Mouse (Mus musculus) liver, embryonic 14.5 days (tissue): ENCODE measurements around the gene Sumf1. TPM values are rescaled to one million over a fixed set of nuclear protein-coding genes. Genes with fewer than 3 reads are reported as not detected.

ENCODE experiments used
- ATAC-seq: fragments of 200-750 bp; cut with Nextera tagmentation; 2 replicates; pipeline ENCODE4 v1.8.0; 2017; ENCODE audit warnings: moderate number of reproducible peaks, mild to moderate bottlenecking, moderate library complexity; ENCODE audit not compliant: insufficient read depth
- DNase-seq, 3 experiments: peaks; one replicate each; pipeline ENCODE4 v3.0.0-alpha.2; 2012 to 2013; ENCODE audit warnings: low read depth in 3 of 3, low spot score in 3 of 3
- H3K27ac ChIP-seq: fragments of 300-500 bp; sonication (generic); 2 replicates; pipeline ENCODE4 v1.5.1; 2014; ENCODE audit warnings: moderate library complexity, mild to moderate bottlenecking, control low read depth, inconsistent platforms
- H3K27me3 ChIP-seq: fragments of 300-500 bp; sonication (generic); 2 replicates; pipeline ENCODE4 v1.6.1; 2014; ENCODE audit warnings: mild to moderate bottlenecking, low read length, moderate library complexity; ENCODE audit not compliant: control insufficient read depth, insufficient read depth
- H3K36me3 ChIP-seq: fragments of 300-500 bp; sonication (generic); replicated peaks from 2 replicates; pipeline ENCODE4 v1.6.1; 2014; ENCODE audit warnings: low read depth; ENCODE audit not compliant: control insufficient read depth, insufficient read depth
- H3K4me1 ChIP-seq, 2 experiments: fragments of 200-500 bp in 1 of 2; fragments of 300-500 bp in 1 of 2; sonication (generic) in 1 of 2; replicated peaks; 2 replicates each; pipeline ENCODE4 v1.6.1; 2012 to 2014; ENCODE audit warnings: antibody characterized with exemption in 1 of 2, inconsistent platforms in 1 of 2, low read length in 1 of 2; ENCODE audit not compliant: control insufficient read depth in 2 of 2, insufficient read depth in 2 of 2
- H3K4me2 ChIP-seq: fragments of 300-500 bp; sonication (generic); 2 replicates; pipeline ENCODE4 v1.6.1; 2014; ENCODE audit warnings: low read depth, mild to moderate bottlenecking, control low read depth, moderate library complexity
- H3K4me3 ChIP-seq, 2 experiments: fragments of 200-500 bp in 1 of 2; fragments of 300-500 bp in 1 of 2; sonication (generic) in 1 of 2; 2 replicates each; pipeline ENCODE4 v1.5.1; 2012 to 2014; ENCODE audit warnings: low read depth in 2 of 2, low read length in 2 of 2, mild to moderate bottlenecking in 2 of 2, control low read depth in 1 of 2, inconsistent platforms in 1 of 2, moderate library complexity in 1 of 2; ENCODE audit not compliant: insufficient read depth in 1 of 2
- H3K9ac ChIP-seq: fragments of 300-500 bp; sonication (generic); replicated peaks from 2 replicates; pipeline ENCODE4 v1.6.1; 2014; ENCODE audit warnings: mild to moderate bottlenecking, control low read depth, moderate library complexity
- H3K9me3 ChIP-seq: fragments of 300-500 bp; sonication (generic); 2 replicates; pipeline ENCODE4 v1.6.1; 2016; ENCODE audit warnings: low read length, mixed read lengths; ENCODE audit not compliant: control insufficient read depth
- CTCF ChIP-seq: IDR thresholded peaks from 2 replicates; pipeline ENCODE4 v1.5.1; 2016; ENCODE audit warnings: antibody characterized with exemption, low read depth, control low read depth
- EP300 ChIP-seq: IDR thresholded peaks from 2 replicates; pipeline ENCODE4 v1.6.1; 2016; ENCODE audit warnings: antibody characterized with exemption, low read depth
- WGBS: fragments of 180-500 bp; shearing (Covaris S2); extraction: QIAGEN DNeasy Blood & Tissue Kit; methylation state at CpG from one replicate; pipeline ENCODE4 v1.1.7; 2014; ENCODE audit not compliant: insufficient replicate concordance; 5-methylcytosine and 5-hydroxymethylcytosine counted together
- polyA plus RNA-seq, 2 experiments: library from polyadenylated mRNA; depleted of rRNA in 1 of 2; stranded (reverse) in 1 of 2; unstranded in 1 of 2; fragments of >200 nt; fragmentation: Nextera tagmentation in 1 of 2; extraction: Ambion mirVana in 1 of 2; gene quantifications; 2 replicates each; pipeline versions ENCODE4 v1.2.1 to v1.2.3; 2012 to 2014

The Sumf1 gene
- polyA plus RNA-seq, 2 experiments: 5.4 to 8.2 TPM

GRCm38 (mm10) chr6:108216091-108216490, 30.7 kb upstream of the Sumf1 start:
- no peak overlapping the region for H3K4me3 ChIP-seq
- H3K36me3 ChIP-seq: no peaks in the 10 kb centered on the region
- H3K27me3 ChIP-seq: no peaks in the 10 kb centered on the region
- H3K9ac ChIP-seq: no peak overlapping the region
- TF ChIP-seq EP300 (no peak), CTCF (no peak)
- H3K9me3 ChIP-seq: no peaks in the 10 kb centered on the region
- no peak for ATAC-seq
- H3K4me2 ChIP-seq: no peak overlapping the region
- H3K4me1 ChIP-seq: peaks cover 8 to 16% of the 10 kb centered on the region in 2 experiments
- no peak for DNase-seq
- 76% methylated on average over 5 of the region's 5 CpGs for WGBS
- no peak overlapping the region for H3K27ac ChIP-seq

DNA sequence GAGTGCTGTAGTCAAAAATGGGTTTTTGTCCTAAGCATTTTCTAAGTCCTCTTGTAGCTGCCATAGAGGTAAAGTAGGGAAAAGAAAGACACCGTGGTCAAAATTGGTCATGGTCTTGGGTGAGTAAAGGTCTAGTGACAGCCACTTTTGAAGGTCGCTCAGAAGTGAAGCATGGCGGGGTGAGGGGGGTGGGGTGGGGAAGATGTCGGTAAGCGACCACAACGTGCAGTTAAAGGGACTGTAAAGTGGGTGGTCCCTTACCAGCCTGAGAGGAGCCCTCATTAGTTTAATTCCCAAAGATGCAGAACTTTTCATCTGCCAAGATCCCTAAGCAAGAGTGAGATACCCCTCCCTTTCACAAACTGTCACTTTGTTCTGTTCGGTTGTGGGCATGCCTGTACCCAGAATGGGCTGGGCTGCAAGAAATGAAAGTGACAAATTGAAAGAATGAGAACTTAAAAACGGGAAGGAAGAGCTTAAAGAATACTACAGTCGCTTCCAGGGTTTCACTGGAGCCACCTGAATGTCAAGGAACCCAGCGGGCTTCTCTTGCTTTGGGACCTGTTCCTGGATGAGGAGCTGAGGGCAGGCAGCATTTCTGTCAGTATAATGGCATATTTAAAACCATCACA, 29.0 kb upstream of the Sumf1 start:
- 5% methylated on average over 10 of the region's 10 CpGs for WGBS
- Histone ChIP-seq H3K9ac (peak overlapping the region; percentile 41), H3K4me1 (peaks cover 8 to 17% of the 10 kb centered on the region in 2 experiments), H3K27me3 (no peaks in the 10 kb centered on the region), H3K9me3 (no peaks in the 10 kb centered on the region), H3K36me3 (no peaks in the 10 kb centered on the region), H3K4me2 (peak overlapping the region; percentile 86), H3K4me3 (peak overlapping the region; percentile 59 to 82), H3K27ac (no peak overlapping the region)
- DNase-seq: no peak
- no peak for ATAC-seq
- TF ChIP-seq EP300 (no peak), CTCF (no peak)

- Histone ChIP-seq H3K27me3 (no peaks in the 10 kb centered on the region), H3K27ac (no peak overlapping the region), H3K4me2 (peak overlapping the region; percentile 86), H3K36me3 (no peaks in the 10 kb centered on the region), H3K4me3 (peak overlapping the region; percentile 59 to 82), H3K9me3 (no peaks in the 10 kb centered on the region), H3K4me1 (peaks cover 8 to 17% of the 10 kb centered on the region in 2 experiments), H3K9ac (peak overlapping the region; percentile 41)
- no peak for ATAC-seq
- 2% methylated on average over 28 of the region's 29 CpGs for WGBS
- no peak for DNase-seq
- TF ChIP-seq EP300 (no peak), CTCF (no peak)
Observed at GRCm38 (mm10) chr6:108213481-108214293, 28.3 kb upstream of the Sumf1 start.

DNA sequence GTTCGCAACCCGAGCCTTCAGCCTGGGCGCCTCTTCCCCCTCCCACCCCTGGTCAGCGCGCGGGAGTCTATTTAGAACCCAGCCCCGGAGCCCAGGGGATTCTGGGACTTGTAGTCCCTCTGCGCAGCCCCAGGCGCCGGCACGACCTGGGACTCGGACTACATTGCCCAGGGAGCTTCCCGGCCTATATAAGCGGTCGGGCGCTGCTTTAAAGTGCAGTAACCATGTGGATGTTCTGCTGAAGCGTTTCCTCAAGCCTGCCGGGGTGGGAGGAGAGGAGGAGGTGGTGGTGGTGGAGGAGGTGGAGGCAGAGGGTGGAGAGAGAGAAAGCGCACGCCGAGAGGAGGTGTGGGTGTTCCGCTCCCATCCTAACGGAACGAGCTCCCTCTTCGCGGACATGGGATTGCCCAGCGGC, 27.5 kb upstream of the Sumf1 start, which contains the start of gene Itpr1:
Gene Itpr1 (plus strand): TSS at position 216 of the 415 bp plus-strand sequence.
- H3K9me3 ChIP-seq: no peaks in the 10 kb centered on the region
- ATAC-seq (peak; percentile 99), DNase-seq (peak; percentile 92 to 95 (median 92))
- H3K27me3 ChIP-seq: no peaks in the 10 kb centered on the region
- no peaks in the 10 kb centered on the region for H3K36me3 ChIP-seq
- H3K27ac ChIP-seq: no peak within 1 kb of the TSS
- peak within 1 kb of the TSS; percentile 86 for H3K4me2 ChIP-seq
- WGBS: under 1% methylated on average over 27 of the region's 27 CpGs
- H3K9ac ChIP-seq: peak within 1 kb of the TSS; percentile 77
- peak within 1 kb of the TSS; percentile 59 to 82 for H3K4me3 ChIP-seq
- peaks cover 8 to 17% of the 10 kb centered on the region in 2 experiments for H3K4me1 ChIP-seq
- TF ChIP-seq CTCF (no peak), EP300 (no peak)
